Mouse (Mus musculus) monocyte, adult 2 months (primary cell): Measurements from ENCODE around the gene Miga2.
A peak's percentile ranks its signal among the peaks of the same experiment; 100 is the strongest.

Experiments
- DNase-seq, 2 experiments: peaks; one replicate each; pipeline ENCODE4 v3.0.0; 2022; ENCODE audit warnings: low spot score in 2 of 2, low read depth in 1 of 2

Gene Miga2

DNA sequence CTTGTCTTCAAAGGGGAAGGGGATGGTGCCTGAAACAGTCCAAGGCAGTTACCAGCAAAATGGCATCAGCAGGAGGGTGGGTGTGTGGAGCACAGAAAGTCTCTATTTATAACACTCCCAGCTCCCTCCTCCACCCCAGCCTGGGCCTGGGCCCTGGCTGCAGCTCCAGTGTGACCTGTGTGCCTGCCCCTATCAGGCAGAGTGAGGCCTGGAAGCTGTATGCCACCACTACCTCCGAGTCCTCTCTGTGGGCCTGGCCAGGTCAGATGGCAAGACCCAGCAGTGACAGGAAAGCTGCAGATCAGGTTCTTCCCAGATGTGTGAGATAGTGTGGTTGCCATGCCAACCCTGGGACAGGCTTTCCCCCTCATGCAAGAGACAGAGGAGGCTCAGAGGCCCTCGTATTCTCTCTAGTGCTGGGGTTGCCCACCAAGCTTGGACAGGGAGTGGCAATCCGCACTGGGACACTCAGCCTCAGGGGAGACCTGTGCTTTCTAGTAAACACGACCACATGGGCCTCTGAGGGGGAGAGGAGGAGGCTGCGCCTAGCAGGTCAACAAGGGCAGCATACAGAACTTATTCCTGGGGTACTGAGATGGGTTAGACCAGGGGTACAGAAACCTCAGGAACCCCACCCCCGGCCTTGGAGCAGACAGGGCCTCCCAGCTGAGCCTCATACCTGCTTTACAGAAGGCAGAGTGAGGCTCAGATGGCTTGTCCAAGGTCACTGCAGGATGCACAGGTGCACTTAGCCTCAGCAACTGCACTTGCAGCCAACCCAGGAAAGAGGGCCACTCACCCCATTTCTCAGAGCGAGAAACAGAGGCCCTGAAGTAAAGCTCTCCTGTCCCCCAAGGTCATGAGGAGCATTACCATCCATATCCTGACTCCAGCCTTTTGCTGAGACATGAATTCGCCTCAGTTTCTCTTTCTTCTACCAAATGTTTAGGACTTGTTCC lies 6.2 kb upstream of the Miga2 start:
- no peak for DNase-seq

DNA sequence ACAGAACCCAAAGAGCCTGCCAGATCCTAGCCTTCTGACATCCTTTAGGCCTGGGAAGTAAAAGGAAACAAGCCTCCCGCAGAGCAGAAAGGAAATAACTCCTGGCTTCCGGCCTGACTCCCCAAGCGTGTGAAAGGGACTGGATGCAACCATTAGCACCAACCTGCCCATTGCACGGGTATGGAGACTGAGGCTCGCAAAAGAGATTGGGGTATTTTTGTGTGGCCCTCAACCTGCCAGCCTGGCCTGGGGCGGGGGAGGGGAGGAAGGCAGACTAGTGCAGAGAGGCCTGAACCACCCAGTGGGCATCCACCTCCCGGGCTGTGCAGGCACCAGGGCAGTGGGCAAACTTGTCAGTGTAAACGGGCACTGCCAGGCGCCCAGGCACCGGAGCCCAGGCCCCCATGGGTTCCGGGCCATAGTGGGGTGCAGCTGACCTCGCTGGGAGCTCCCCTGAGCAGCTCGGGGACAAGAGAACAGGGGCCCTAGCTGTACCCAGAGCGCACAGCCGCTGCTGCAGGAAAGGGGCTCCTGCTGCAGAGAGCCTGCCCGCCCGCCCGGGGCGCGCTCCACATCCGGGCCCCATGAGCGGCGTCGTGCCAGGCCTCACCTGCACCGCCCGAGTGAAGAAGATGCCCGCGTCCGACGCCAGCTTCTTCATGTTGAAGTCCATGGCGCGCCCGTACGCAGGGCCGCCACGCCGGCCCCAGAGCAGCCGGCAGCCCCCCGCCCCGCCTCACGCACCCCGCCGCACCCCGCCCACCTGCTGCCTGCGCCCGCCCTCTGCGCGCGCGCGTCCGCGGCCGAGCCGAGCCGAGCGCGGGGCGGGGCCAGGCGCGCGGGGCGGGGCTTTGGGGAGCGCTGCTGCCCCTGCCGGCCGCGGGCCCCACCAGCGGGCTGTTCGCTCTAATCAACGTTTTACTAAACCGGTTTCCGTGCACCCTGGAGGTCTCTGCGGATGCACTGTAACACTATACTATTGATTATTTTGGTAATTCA lies 5.2 kb upstream of the Miga2 start, which contains the start of gene Sh3glb2:
Gene Sh3glb2 (minus strand): TSS at position 805 of the 999 bp plus-strand sequence.
- DNase-seq = peak in 1 of 2 experiments; percentile 51

DNA sequence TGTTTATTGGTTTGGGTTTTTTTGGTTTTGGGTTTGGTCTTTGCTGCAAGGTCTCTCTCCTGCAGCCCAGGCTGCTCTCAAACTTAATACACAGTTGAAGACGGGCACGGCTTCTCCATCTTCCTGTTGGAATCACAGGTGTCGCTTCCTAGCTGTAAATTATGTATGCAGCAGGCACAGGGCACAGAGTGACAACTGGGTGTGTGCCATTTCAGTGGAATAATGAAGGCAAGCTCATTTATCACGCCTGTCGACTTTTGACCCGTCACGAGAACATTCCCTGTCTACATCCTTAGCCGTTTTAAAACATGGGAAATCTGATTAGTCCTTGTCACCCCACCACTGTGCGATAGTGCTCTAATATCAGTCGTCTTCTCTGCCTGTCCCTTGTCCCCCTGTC lies 3.4 kb upstream of the Miga2 start:
- no peak for DNase-seq

DNA sequence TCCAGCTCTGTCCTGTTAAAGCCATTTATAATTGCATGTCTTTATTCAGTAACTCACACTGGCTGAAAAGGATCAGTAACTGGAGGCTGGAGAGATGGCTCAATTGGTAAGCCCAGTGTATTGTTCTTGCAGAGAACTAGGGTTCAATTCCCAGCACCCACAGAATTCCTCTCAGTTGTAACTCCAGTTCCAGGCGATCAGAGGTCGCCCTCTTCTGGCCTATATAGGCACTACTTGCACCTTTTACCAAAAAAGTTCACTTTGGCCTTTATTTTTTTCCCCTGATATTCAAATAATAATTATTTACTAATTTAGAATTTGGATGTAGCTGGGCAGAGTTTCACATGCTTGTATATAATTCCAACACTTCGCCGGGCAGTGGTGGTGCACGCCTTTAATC lies 1.2 kb upstream of the Miga2 start:
- no peak for DNase-seq

DNA sequence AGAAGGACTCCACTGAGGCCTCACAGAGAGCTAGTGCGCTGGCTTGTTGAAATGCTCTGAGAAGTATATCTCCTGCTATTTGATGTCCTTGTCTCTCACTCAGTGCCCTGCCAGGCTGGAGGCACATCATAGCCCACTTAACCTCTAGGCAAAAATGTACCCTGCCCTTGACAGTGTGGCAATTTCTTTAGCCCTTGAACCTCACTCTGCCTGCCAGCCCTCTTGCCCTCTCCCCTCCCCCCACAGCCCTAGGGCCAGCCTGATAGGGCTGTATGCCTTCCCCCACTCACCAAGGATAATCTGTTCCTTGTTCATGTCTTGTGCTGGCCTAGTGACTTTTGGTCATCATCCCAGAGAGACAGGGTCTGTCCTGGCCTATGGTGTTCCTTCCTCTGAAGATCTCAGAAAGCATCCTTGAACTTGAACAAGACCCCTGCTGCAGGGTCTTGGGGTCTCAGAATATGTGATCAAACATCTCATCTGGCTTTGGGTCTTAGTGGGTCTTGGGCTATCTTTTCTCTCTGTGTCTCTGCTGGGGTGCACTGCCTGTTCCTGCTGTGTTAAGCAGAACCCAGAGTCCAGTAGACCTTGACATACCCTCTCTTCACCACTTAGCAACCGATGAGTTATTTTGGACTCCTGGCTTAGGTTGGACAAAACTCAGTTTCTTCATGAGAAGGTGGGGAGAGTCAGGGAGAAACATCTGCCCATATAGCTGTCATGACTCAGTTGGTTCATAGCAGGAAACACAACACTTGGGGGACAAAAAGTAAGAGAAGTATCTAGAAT lies 1.4 kb downstream of the Miga2 start:
- DNase-seq = no peak

DNA sequence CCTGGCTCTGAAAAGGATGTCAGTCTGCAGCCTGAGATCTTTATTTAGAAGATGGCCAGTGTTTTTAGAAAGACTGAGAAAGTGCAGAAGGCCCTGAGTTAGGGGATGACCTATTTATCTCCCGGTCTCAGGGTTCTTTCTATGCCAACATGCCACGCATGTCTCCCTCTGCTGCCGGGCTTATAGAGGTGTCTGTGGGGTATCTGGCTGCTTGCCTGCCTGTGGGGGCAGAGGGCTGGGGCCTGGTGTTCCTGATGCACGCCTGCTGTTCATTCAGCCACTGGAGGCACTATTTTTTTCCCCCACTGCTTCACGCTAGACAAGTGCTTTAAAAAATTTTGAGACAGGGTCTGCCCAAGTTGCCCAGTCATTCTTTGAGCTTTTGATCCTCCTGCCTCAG lies 2.2 kb downstream of the Miga2 start:
- no peak for DNase-seq

DNA sequence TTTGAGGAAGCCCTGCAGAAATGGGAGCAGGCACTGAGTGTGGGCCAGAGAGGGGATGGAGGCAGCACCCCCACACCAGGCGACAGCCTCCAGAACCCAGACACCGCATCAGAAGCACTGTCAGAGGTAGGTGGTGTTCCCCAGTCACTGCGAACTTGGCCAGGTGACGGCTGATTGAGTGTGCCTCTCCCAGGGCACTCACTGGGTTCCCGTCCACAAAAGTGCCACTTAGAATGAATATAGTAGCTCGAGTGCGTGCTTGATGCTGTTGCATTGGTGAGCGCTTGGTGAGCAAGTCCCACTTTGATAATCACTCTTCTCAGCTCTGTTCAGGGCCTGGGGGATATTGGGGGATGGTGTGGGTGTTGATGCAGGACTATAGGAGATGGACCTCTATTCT lies 7.5 kb downstream of the Miga2 start:
- no peak for DNase-seq

DNA sequence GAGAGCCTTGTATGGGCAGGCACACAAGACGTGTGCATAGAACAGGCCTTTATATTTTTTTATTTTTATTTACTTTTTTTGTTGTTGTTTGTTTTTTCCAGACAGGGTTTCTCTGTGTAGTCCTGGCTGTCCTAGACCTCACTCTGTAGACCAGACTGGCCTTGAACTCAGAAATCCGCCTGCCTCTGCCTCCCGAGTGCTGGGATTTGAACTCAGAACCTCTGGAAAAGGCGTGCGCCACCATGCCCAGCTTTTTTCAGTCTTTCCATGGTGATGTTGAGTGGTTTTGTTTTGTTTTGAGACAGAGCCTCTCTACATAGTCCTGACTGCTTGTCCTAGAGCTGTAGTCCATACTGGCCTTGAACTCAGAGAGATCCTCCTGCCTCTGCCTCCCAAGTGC lies 8.7 kb downstream of the Miga2 start:
- no peak for DNase-seq

DNA sequence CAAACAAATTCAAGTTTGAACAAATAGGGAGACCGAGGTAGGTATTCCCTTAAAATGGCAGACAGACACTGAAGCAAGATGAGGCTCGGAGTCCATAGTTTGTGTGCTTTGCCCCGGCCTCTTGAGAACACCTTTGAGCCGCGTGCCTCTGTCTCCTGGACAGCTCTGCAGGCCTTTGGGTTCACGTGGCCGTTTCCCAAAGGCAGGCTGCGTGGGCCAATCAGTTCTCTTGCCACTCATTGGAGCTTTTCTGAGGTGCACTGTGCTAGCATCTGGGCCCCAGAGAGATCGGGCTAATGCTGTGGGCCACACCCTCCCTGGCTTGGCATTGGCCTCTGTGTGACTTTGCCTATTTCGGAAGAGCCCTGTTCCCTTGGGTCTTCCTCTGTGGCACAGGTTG lies 11.9 kb downstream of the Miga2 start:
- no peak for DNase-seq

DNA sequence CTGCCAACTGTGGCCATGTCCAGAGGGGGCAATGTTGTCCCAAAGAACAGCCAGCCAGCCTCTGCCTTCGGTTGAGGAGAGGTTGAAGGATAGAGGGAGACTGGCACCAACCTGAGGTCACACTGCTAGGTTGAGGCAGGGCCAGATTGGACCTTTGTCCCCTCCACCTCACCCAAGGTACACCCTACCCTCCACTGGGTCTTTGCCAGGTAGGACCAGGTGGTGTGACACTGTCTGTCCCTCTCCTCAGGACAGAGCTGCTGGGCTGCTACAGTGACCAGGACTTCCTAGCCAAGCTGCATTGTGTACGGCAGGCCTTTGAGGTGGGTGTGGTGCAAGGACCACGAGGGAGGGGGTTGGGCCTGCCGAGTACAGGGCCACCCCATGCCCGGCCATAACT lies 13.7 kb downstream of the Miga2 start:
- no peak for DNase-seq

DNA sequence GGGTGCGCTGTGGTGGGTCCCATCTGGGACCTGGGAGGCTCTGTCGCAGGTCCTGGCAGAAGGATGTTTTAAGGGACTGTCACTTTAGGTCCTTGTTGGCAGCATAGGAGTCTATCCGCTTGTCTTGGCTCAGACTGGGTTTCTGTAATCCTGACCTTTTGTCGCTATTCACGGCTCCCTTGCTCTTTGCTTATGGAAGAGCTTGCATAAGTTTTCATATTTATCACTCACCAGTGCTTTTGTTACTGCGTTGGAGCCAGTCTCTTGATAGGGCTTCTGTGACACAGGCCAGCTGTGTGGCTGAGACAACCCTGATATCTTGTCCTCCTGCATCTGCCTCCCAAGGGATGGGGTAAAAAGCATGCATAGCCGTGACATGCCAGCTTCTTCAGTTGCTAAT lies 15.3 kb downstream of the Miga2 start:
- no peak for DNase-seq

DNA sequence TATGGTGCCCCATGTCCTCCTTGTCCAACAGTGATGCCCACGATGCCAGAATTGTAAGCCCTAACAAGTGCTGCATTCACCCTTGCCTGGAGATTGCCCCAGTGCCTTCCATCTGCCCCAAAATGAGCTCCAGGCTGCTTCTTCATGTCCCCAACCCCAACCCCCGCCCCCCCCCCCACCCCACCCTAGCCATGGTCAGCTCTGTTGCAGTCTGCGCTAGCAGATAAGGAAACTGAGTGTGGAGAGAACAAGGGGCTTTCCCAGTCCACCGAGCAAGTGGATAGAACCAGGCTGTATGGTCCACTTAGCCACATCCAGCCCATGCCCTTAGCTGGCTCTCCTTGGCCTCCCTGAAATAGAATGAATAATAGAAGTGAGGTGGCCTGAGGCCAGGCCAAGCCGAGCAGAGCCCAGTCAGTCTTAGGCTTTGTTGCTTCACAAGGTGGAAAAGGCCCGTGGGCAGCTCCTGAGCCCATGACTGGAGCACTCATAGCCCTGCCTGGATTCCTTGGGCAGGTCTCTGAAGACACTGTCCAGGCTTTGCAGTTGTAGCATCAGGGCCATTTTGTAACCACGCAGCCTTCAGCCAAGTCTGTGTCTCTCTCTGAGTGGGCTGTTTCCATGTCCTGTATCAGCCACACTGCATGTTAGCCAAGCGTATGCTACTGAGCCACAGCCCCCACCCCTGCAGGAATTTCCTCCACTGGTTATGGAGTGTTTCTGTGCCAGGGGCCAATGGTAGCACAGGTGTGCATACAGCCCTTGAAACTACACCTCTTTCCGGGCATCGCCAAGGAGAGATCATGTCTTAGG lies 16.7 kb downstream of the Miga2 start:
- DNase-seq = no peak

DNA sequence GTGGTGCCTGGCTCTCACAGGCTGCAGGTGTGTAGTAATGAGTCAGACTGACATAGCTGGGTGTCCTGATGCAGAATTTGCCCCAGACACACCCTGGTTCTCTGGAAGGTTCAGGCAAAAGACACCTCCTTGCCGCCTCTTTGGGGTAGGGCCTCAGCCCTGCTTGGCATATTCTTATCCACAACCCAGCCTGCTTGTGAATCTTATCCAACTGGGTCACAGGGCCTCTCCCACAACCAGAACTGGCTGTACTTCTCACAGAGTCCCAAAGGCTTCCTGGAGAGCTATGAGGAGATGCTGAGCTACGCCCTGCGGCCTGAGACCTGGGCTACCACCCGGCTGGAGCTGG lies 17.3 kb downstream of the Miga2 start:
- no peak for DNase-seq

DNA sequence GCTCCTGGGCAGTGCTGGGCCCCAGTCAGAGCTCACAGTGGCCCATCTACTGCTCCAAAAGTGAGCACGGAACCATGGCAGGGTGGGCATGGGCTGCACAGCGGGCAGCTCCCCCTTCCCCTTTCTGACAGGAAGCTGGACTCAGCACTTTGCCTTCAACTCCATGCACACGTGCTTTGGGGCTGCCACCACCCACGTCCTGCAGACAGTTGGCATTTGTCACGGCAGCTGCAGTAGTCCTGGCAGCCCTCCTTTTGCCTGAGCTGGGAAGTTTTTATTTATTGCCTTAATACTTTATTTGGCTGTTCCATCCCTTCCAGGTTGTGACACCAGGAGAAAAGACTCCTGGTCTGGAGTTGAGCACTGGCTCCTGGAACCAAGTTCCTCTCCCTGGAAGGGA lies 20.8 kb downstream of the Miga2 start:
- no peak for DNase-seq

DNA sequence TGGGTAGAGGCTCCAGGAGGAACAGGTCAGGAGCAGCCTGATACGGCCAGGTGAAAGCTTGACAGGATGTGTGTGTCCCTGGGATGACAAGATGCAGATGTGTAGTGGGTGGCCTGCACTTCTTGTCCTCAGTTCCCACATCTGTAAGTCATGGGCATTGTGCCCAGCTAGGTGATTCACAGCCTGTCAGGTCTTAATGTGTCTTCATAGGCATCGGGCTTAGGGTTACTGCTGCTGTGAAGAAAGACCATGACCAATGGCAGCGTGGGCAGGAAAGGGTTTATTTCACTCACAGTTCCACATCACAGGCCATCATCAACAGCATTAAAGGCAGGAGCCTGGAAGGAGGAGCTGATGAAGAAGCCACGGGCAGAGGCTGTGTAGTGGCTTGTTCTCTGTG lies 21.6 kb downstream of the Miga2 start:
- no peak for DNase-seq

DNA sequence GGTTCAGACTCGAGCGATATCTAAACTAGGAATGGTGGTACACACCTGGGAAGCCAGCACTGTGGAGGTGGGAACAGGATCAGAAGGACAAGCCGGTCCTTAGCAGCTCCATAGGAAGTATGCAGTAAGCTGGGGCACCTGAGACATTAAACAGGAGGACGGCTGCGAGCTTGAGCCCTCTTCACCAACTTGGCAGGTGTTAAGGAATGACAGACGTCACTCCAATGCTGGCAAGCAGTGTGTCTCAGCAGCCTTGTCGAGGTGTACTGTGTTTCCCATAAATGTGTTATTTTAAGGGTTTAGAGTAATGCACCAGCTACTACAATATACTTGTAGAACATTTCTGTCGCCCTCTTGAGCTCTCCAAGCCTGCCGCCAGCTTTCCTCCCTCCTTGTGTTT lies 22.9 kb downstream of the Miga2 start:
- no peak for DNase-seq

DNA sequence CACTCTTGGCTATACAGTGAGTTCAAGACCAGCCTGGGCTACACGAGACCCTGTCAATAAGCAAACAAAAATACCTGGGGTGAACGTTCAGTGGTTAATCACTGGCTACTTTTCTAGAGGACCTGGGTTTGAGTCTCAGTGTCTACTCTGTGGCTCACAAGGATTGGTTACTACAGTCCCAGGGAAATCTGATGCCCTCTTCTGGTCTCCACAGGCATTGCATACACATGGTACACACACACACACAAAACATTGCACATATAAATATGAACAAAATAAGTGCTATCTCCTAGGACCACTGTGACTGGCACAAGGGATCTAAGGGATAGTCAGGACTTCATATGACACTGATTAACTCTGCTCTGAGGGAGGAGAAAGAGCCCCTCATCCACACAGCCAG lies 25.0 kb downstream of the Miga2 start:
- no peak for DNase-seq

DNA sequence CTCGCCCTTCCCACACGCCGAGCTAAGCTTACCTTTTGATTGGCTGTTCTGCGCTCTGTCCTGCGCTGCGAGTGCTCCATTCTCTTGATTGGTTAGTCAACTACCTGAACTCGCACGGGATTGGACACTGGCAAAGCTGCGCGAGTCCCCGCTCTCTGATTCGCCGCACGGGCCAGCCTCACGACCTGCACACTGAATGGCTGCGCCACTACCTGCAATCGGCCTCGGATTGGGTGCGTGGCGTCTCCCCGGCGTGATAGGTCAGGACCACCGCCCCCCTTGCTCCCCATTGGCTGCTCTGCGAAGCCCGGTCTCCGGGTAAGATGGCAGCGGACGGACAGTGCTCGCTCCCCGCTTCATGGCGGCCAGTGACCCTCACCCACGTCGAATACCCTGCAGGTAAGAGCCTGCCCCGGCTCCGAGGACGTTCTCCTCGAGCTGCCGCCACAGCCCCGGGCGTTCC lies 28.1 kb downstream of the Miga2 start, which contains the start of gene Dolpp1:
Gene Dolpp1 (plus strand): TSS at position 141 of the 463 bp plus-strand sequence.
- DNase-seq = peak; percentile 95 to 96

DNA sequence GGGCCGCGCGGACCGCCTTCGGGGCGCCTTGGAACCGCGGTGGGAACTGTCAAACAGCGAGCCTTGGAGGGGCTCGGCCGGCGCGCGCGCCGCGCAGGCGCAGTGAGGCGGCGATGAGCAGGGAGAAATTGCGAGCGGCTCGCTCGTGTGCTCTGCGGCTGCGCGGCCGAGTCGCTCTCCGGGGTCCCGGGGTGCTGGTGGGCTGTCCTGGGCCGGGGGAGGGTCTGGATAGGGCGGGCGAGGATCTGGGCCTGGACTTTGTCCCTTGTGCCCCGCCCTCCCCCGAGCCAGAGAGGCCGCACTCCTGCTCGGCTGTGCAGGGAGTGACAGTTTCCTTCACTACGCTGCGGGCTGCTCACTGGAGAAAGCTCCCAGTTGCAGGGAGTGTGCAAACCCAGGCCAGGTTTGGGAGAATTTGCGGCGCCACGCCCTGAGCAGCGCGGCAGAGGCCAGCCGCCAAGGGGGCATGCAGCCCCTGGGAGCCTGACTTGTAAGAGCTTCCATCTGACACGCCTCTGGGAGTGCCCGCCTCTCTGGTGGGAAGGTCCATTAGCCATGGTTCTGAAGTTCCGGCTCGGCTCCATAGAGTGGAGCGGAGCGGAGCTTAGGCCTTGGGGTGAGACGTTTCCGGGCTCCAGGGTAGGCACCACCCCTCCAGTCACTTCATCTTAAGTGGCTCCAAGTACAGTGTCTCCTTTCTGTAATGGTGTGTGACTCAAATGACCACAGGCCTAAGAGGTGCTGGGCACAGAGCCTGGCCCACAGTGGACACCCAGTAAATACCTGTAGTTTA lies 28.7 kb downstream of the Miga2 start:
- DNase-seq = no peak
